Comparison of ENCODE assay signal across 9 mouse cellular contexts in genomic region chr9:45138191-45139032, GRCm38 (mm10). TPM values are rescaled to one million over a fixed set of nuclear protein-coding genes. Genes with fewer than 3 reads are reported as not detected.
DNase-seq lines count a peak whose midpoint lies in the region; ATAC-seq and TF ChIP-seq lines count a peak whose summit lies in the region.
"Had no signal": no experiment of that assay in that cellular context is flagged by ENCODE, and none has a peak within 500 bp of the region (broad histone marks: within the 10 kb centered on the region; RNA-seq: fewer than 3 reads in every experiment).

Scn4b (plus strand) TSS chr9:45138395.

- no peaks in the 10 kb centered on the region for H3K36me3 ChIP-seq in CH12.LX (replicated peaks in 1 of 2; ENCODE audit: control insufficient read depth in 1 of 2, insufficient read depth in 1 of 2, low read length in 1 of 2)
- no peaks in the 10 kb centered on the region for H3K36me3 ChIP-seq in forebrain, embryonic 10.5 days (replicated peaks)
- no peaks in the 10 kb centered on the region for H3K36me3 ChIP-seq in midbrain, embryonic 11.5 days (ENCODE audit: control insufficient read depth, insufficient read depth, low read length)

- DNase-seq in cerebellum, adult 18-20 months: peak; percentile 45 to 51
- DNase-seq in cerebellum, adult 8-10 months: no peak
- peak; percentile 11 for DNase-seq in CH12.LX (ENCODE audit: extremely low read depth)
- DNase-seq in forebrain, embryonic 10.5 days (ENCODE audit: extremely low spot score, low spot score): peak; percentile 48
- peak; percentile 39 to 51 for DNase-seq in heart, postnatal 10 days
- peak in 1 of 2 experiments; percentile 40 for DNase-seq in layer of hippocampus, postnatal 36 days
- DNase-seq in midbrain, embryonic 11.5 days (ENCODE audit: low spot score, missing footprints): peak; percentile 94
- DNase-seq in thymus, adult 18-20 months: peak; percentile 54

- no peak within 1 kb of the TSS for H3K27ac ChIP-seq in CH12.LX (ENCODE audit: insufficient read depth, low read depth)
- peak within 1 kb of the TSS; percentile 20; the same call in 1 of the 2 replicates for H3K27ac ChIP-seq in forebrain, embryonic 10.5 days
- no peak within 1 kb of the TSS for H3K27ac ChIP-seq in midbrain, embryonic 11.5 days (ENCODE audit: low read depth, low read length)

- under 1% methylated on average over 76 of the region's 76 CpGs for WGBS in forebrain, embryonic 10.5 days
- WGBS in midbrain, embryonic 11.5 days: under 1% methylated on average over 66 of the region's 76 CpGs

- no peaks in the 10 kb centered on the region for H3K79me2 ChIP-seq in CH12.LX (replicated peaks; ENCODE audit: control insufficient read depth, extremely low read depth, insufficient read depth, poor library complexity, severe bottlenecking)

- intact Hi-C loops in heart, postnatal 10 days (cut with DNase I): loop anchor here (5.0 kb wide), 1 partner anchor 91 kb away; no protein-coding TSS in a partner anchor

- peak; percentile 62 for ATAC-seq in midbrain, embryonic 11.5 days (ENCODE audit: low FRiP score)

- no peak for TF ChIP-seq CTCF in CH12.LX (conservative IDR thresholded peaks at IDR 0.05 in 1 of 2, IDR thresholded peaks at IDR 0.05 in 1 of 2; ENCODE audit: low read depth in 2 of 2, low read length in 2 of 2)

- H3K9ac ChIP-seq in CH12.LX (ENCODE audit: insufficient read depth, low read depth): 0 out of 2 replicates have a peak within 1 kb of the TSS, but pooled peaks have one; percentile 9
- peak within 1 kb of the TSS; percentile 40 for H3K9ac ChIP-seq in midbrain, embryonic 11.5 days (ENCODE audit: low read length)

- H3K27me3 ChIP-seq in CH12.LX (replicated peaks): peaks cover 96% of the 10 kb centered on the region
- peaks cover 100% of the 10 kb centered on the region for H3K27me3 ChIP-seq in forebrain, embryonic 10.5 days (ENCODE audit: poor library complexity, severe bottlenecking)
- peaks cover 57% of the 10 kb centered on the region for H3K27me3 ChIP-seq in midbrain, embryonic 11.5 days (ENCODE audit: control insufficient read depth, insufficient read depth, low read length)

- in situ Hi-C loops in CH12.LX (cut with MboI; ENCODE audit: low pct_ligation_motif_present, low pct_unique_long_range_greater_than_20kb, low sequenced_read_pairs): no loop called here

- TF ChIP-seq RAD21 in CH12.LX (IDR thresholded peaks at IDR 0.05; ENCODE audit: low read depth, low read length): no peak

- peak within 1 kb of the TSS in 2 of 3 experiments; percentile 12 to 59 for H3K4me3 ChIP-seq in CH12.LX (replicated peaks in 1 of 3; ENCODE audit: low read depth in 2 of 3, low read length in 2 of 3, poor library complexity in 1 of 3)
- peak within 1 kb of the TSS; percentile 59 for H3K4me3 ChIP-seq in forebrain, embryonic 10.5 days
- peak within 1 kb of the TSS; percentile 47 for H3K4me3 ChIP-seq in midbrain, embryonic 11.5 days (ENCODE audit: low read depth, low read length)

- peak within 1 kb of the TSS; percentile 87 for H3K4me2 ChIP-seq in CH12.LX (ENCODE audit: insufficient read depth, low read depth, poor library complexity, severe bottlenecking)
- peak within 1 kb of the TSS; percentile 91 for H3K4me2 ChIP-seq in midbrain, embryonic 11.5 days

- dilution Hi-C loops in CH12.LX (cut with MboI; ENCODE audit: extremely low pct_ligation_motif_present, extremely low pct_unique_long_range_greater_than_20kb, low sequenced_read_pairs): no loop called here

- peaks cover 0 to 11% of the 10 kb centered on the region in 2 experiments; a peak in 2 of 4 replicates for H3K4me1 ChIP-seq in CH12.LX (ENCODE audit: control insufficient read depth in 1 of 2, insufficient read depth in 2 of 2)
- peaks cover 77% of the 10 kb centered on the region for H3K4me1 ChIP-seq in forebrain, embryonic 10.5 days
- peaks cover 17% of the 10 kb centered on the region for H3K4me1 ChIP-seq in midbrain, embryonic 11.5 days (ENCODE audit: control insufficient read depth, insufficient read depth, low read length)

- no peak for TF ChIP-seq EP300 in CH12.LX (IDR thresholded peaks at IDR 0.05; ENCODE audit: low read length)

- TF ChIP-seq POLR2A in CH12.LX (IDR thresholded peaks at IDR 0.05; ENCODE audit: low read depth, low read length): no peak

- no peaks in the 10 kb centered on the region for H3K9me3 ChIP-seq in CH12.LX (replicated peaks; ENCODE audit: low read length)
- H3K9me3 ChIP-seq in forebrain, embryonic 10.5 days: no peaks in the 10 kb centered on the region
- no peaks in the 10 kb centered on the region for H3K9me3 ChIP-seq in midbrain, embryonic 11.5 days (ENCODE audit: control insufficient read depth, low read length)

TF ChIP-seq in CH12.LX, 34 proteins besides CTCF, POLR2A, EP300 and RAD21:
- TF ChIP-seq MXI1 (IDR thresholded peaks at IDR 0.05; ENCODE audit: low read depth, low read length) (no peak), UBTF (IDR thresholded peaks at IDR 0.05; ENCODE audit: low read depth, low read length) (peak; percentile 91), BHLHE40 (IDR thresholded peaks at IDR 0.05; ENCODE audit: low read depth, low read length) (no peak)

RNA-seq across cellular contexts. Expression of gene Scn4b, which starts in this region (rescaled TPM):
- total RNA-seq in CH12.LX (2012; rRNA removed): 0.04 TPM in 1 of 2 replicates, not detected in the other
- 0.04 TPM in 1 of 2 replicates, not detected in the other for total RNA-seq in CH12.LX (2014; rRNA removed)
- polyA plus RNA-seq in CH12.LX (2012; ENCODE audit: insufficient read length, low read depth): not detected in 2 replicates
- polyA plus RNA-seq in forebrain, embryonic 10.5 days (2016; fragmentation: Nextera tagmentation; extraction: Ambion mirVana): 0.25 and 0.41 TPM in 2 replicates
- total RNA-seq in heart, postnatal 10 days (2021): under 1 TPM; 0.20 to 0.22 TPM
- total RNA-seq in layer of hippocampus, postnatal 36 days (2021): 10 to 100 TPM; 11.1 to 14.2 TPM
- polyA plus RNA-seq in midbrain, embryonic 11.5 days (2014; fragmentation: Nextera tagmentation; extraction: Ambion mirVana): 0.03 and 0.08 TPM in 2 replicates
- total RNA-seq: hematopoietic stem cell, adult 5-6 weeks had no signal

Comparison
In these comparisons a context has a peak if more than half of its experiments do, and no peak if none do; other contexts are left out.
1. RNA of gene Scn4b (total RNA-seq): 11.1 to 14.2 TPM in layer of hippocampus, postnatal 36 days; 0.20 to 0.22 TPM in heart, postnatal 10 days and 0.04 TPM in CH12.LX; every median in the first group is over 4 times any median in the second.
2. Peak in DNase-seq, H3K4me3 ChIP-seq, H3K9ac ChIP-seq and H3K4me2 ChIP-seq in CH12.LX; RNA of the gene not detected or under 1 TPM.
3. Peak in DNase-seq, H3K4me3 ChIP-seq and H3K27ac ChIP-seq in forebrain, embryonic 10.5 days; RNA of the gene not detected or under 1 TPM.
4. Peak in DNase-seq in heart, postnatal 10 days; RNA of the gene not detected or under 1 TPM.
5. Peak in DNase-seq, ATAC-seq, H3K4me3 ChIP-seq, H3K9ac ChIP-seq and H3K4me2 ChIP-seq in midbrain, embryonic 11.5 days; RNA of the gene not detected or under 1 TPM.
6. Peak in every context shown above with its lines, with median percentiles within 50 percentile points of each other: H3K4me3 ChIP-seq.